Mouse (Mus musculus) forebrain, embryonic 15.5 days (tissue): Measurements from ENCODE around the gene Clstn2. TPM values are rescaled to one million over a fixed set of nuclear protein-coding genes. Genes with fewer than 3 reads are reported as not detected.
A peak's percentile ranks its signal among the peaks of the same experiment; 100 is the strongest.

Experiments used
- ATAC-seq: fragments of 200-750 bp; cut with Nextera tagmentation; replicated peaks from 2 replicates; pipeline ENCODE4 v1.8.0; 2017; ENCODE audit warnings: mild to moderate bottlenecking, moderate TSS enrichment, moderate library complexity
- H3K27ac ChIP-seq: fragments of 300-500 bp; sonication (generic); replicated peaks from 2 replicates; pipeline ENCODE4 v1.5.1; 2015; ENCODE audit warnings: mild to moderate bottlenecking, inconsistent platforms
- H3K27me3 ChIP-seq: fragments of 300-500 bp; sonication (generic); 2 replicates; pipeline ENCODE4 v1.6.1; 2015; ENCODE audit warnings: inconsistent platforms
- H3K36me3 ChIP-seq: fragments of 300-500 bp; sonication (generic); 2 replicates; pipeline ENCODE4 v1.6.1; 2015; ENCODE audit warnings: mild to moderate bottlenecking, inconsistent platforms
- H3K4me1 ChIP-seq: fragments of 300-500 bp; sonication (generic); 2 replicates; pipeline ENCODE4 v1.6.1; 2015; ENCODE audit warnings: inconsistent platforms
- H3K4me2 ChIP-seq: fragments of 300-500 bp; sonication (generic); replicated peaks from 2 replicates; pipeline ENCODE4 v1.6.1; 2015; ENCODE audit warnings: mild to moderate bottlenecking, inconsistent platforms
- H3K4me3 ChIP-seq: fragments of 300-500 bp; sonication (generic); 2 replicates; pipeline ENCODE4 v1.5.1; 2015; ENCODE audit warnings: mild to moderate bottlenecking, inconsistent platforms
- H3K9ac ChIP-seq: fragments of 300-500 bp; sonication (generic); replicated peaks from 2 replicates; pipeline ENCODE4 v1.6.1; 2015; ENCODE audit warnings: mild to moderate bottlenecking, inconsistent platforms
- H3K9me3 ChIP-seq: fragments of 300-500 bp; sonication (generic); 2 replicates; pipeline ENCODE4 v1.6.1; 2016; ENCODE audit warnings: inconsistent platforms
- WGBS: fragments of 180-500 bp; shearing (Covaris S2); methylation state at CpG from one replicate; pipeline ENCODE4 v1.1.7; 2015; ENCODE audit warnings: mixed read lengths; 5-methylcytosine and 5-hydroxymethylcytosine counted together
- polyA plus RNA-seq: library from polyadenylated mRNA; unstranded; fragments of >200 nt; fragmentation: Nextera tagmentation; extraction: Ambion mirVana; gene quantifications from 2 replicates; pipeline ENCODE4 v1.2.1, GENCODE M21; 2015

The Clstn2 gene
- polyA plus RNA-seq, 1 experiment from 2014 or later, result 19.1 TPM

DNA sequence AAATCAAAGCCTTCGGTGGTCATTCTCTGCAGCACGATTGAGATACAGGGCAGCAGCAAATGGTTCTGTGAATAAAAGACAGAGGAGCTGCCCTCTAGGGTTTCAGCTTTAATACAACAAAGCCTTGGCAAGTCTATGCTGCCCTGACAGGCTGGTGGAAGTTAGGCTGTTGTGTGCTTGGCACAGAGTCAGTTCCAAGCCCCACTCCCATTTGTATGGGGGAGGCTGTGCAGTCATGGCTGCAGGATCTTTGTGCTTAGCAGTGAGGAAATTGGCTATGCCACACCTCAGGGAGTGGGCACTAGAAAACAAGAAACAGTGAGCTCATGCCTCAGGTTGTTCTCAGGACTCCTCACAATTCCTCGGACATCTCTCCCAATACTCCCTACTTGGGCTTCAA lies 384.6 kb downstream of the Clstn2 start:
- Histone ChIP-seq H3K27me3 (no peaks in the 10 kb centered on the region), H3K4me1 (no peaks in the 10 kb centered on the region), H3K4me2 (no peak overlapping the region), H3K9ac (no peak overlapping the region), H3K36me3 (no peaks in the 10 kb centered on the region), H3K27ac (no peak overlapping the region), H3K4me3 (no peak overlapping the region), H3K9me3 (no peaks in the 10 kb centered on the region)
- 59% methylated on average over 3 of the region's 3 CpGs for WGBS
- peak; percentile 57; the same call in 1 of the 2 replicates for ATAC-seq

DNA sequence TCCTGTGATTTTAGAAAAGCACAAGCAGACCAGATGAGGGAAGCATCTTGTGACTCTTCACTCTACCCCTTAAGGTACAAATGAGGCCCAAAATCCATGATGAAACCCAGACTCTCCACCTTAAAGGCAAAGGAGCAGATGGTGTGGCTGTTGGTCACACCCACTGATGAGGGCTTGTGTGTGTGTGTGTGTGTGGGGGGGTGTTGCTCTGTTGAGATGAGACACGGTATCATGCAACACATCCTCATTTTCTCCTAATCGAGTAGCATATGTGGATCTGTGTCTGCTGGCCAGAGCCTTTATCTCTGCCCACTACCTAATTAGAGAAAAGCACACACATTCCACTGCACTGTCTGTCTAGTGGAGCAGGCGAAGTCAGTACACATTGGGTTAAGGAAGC lies 387.2 kb downstream of the Clstn2 start:
- WGBS, result 78% methylated on average over 3 of the region's 3 CpGs
- no peaks in the 10 kb centered on the region for H3K9me3 ChIP-seq
- no peaks in the 10 kb centered on the region for H3K36me3 ChIP-seq
- H3K4me1 ChIP-seq, result no peaks in the 10 kb centered on the region
- no peaks in the 10 kb centered on the region for H3K27me3 ChIP-seq
- no peak overlapping the region for H3K27ac ChIP-seq
- H3K9ac ChIP-seq, result no peak overlapping the region
- ATAC-seq, result no peak
- H3K4me3 ChIP-seq, result no peak overlapping the region
- no peak overlapping the region for H3K4me2 ChIP-seq

DNA sequence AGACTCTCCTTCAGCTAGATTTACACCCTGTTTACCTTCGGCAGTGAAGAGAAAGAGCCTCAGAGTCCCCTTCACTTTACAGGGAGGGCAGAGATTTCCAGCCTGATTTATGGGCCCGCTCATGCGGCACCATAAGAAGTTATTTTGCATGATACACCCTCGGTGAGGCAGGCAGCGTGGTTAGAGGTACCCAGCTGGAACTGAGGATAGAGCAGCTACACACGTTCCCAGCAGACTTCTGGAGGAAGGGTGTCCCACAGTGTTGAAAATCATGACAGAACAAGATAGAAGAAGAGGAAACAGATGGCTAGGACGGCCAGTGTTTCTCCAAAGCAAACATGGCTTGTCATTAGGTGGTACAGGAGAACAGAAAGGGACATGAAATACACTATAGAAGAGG lies 390.6 kb downstream of the Clstn2 start:
- no peaks in the 10 kb centered on the region for H3K36me3 ChIP-seq

DNA sequence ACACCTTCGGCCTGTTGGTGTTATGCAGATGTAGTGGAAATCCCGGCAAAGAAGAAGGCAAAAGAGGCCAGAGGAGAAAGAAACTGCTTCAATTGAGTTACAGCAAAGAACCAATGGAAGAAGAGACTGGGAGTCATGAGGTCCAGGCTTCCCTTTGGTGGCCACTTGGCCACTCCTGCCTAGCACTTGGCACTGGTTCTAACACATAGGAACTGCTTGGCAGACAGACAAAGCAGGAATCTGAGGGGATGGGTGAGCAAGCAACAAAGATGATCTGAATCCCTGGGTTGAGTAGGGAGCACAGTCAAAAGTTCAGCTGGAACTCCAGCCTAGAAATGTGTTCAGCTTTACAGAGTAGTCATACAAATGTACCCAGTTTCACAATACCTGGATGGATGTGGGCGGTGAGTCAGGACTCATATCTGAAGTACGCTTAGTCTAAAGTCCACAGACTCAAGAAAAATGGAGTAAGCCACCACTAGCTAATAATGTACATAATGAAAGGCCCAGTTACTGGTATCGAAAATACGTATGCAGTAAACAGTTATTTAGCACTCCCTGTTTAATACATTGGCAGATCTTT lies 392.9 kb downstream of the Clstn2 start:
- Histone ChIP-seq H3K4me3 (no peak overlapping the region), H3K4me2 (no peak overlapping the region), H3K4me1 (no peaks in the 10 kb centered on the region; the same call in 1 of the 2 replicates), H3K27me3 (no peaks in the 10 kb centered on the region), H3K9ac (no peak overlapping the region), H3K36me3 (no peaks in the 10 kb centered on the region), H3K27ac (peak overlapping the region; percentile 51; the same call in 1 of the 2 replicates), H3K9me3 (no peaks in the 10 kb centered on the region)
- WGBS, result 91% methylated on average over 6 of the region's 6 CpGs
- ATAC-seq, result no peak

More for the DNA sequence above, 390.6 kb downstream of the Clstn2 start:
- no peaks in the 10 kb centered on the region for H3K9me3 ChIP-seq
- H3K4me2 ChIP-seq, result no peak overlapping the region
- ATAC-seq, result no peak
- whole genome bisulfite sequencing, result 87% methylated on average over 7 of the region's 7 CpGs
- no peak overlapping the region for H3K27ac ChIP-seq
- H3K4me1 ChIP-seq, result no peaks in the 10 kb centered on the region; the same call in 1 of the 2 replicates
- no peak overlapping the region for H3K4me3 ChIP-seq
- no peak overlapping the region for H3K9ac ChIP-seq
- no peaks in the 10 kb centered on the region for H3K27me3 ChIP-seq

DNA sequence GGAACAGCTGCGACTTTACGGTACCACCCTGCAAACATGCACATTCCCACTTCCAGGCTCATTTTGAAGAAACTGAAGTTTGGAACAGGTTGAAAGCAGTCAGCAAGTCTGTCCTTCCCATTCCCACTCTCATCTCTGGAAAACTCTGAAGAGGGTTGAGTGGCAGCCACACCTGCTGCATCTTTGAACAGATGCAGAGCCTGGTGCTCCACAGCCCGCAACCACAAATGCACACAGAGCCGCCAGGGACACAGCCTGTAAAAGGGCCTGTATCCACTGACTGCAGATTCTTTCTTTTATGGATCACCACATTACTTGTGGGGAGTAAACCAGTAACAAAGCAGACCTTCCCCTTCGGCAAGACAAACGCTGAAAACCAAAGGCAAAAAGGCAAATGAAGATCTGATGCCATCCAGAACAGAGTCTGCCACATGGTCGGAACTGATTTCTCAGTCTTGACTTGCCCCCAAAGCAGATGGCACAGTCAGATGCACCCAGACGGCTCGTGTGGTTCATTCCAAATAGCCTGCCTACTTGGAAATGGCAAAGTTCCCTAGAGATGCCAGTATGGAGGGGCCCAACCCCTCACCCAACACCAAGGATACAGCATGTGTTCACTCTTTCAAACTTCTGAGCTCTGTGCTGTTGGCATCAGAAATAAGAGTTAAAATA lies 394.2 kb downstream of the Clstn2 start:
- ATAC-seq, result peak; percentile 92

DNA sequence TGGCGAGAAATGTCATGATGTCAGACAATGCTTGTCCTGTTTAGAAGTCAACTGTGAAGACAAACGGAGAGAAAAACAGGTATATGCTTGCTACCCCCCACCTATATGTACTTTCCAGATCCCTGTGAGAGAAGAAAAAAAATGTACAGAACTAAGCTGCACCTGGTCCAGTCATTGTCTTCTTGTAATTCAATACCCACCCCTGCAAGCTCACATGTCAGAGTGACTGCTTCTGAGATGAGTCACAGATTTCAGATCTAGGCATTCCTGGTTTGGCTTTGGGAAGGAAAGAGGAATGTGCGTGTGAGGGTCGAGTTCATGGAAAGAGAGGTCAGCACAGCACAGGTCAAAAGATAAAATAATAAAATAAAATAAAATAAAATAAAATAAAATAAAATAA lies 397.6 kb downstream of the Clstn2 start:
- Histone ChIP-seq H3K4me2 (no peak overlapping the region), H3K27ac (no peak overlapping the region), H3K36me3 (no peaks in the 10 kb centered on the region), H3K27me3 (no peaks in the 10 kb centered on the region), H3K9ac (no peak overlapping the region), H3K9me3 (no peaks in the 10 kb centered on the region), H3K4me3 (no peak overlapping the region), H3K4me1 (no peaks in the 10 kb centered on the region; the same call in 1 of the 2 replicates)
- ATAC-seq, result no peak
- 84% methylated on average over 4 of the region's 4 CpGs for WGBS

More for the DNA sequence above, 394.2 kb downstream of the Clstn2 start:
- Histone ChIP-seq H3K4me2 (no peak overlapping the region), H3K27ac (peak overlapping the region; percentile 70), H3K4me1 (no peaks in the 10 kb centered on the region; the same call in 1 of the 2 replicates), H3K9me3 (no peaks in the 10 kb centered on the region), H3K36me3 (no peaks in the 10 kb centered on the region), H3K9ac (no peak overlapping the region), H3K27me3 (no peaks in the 10 kb centered on the region), H3K4me3 (no peak overlapping the region)
- 68% methylated on average over 9 of the region's 9 CpGs for WGBS

DNA sequence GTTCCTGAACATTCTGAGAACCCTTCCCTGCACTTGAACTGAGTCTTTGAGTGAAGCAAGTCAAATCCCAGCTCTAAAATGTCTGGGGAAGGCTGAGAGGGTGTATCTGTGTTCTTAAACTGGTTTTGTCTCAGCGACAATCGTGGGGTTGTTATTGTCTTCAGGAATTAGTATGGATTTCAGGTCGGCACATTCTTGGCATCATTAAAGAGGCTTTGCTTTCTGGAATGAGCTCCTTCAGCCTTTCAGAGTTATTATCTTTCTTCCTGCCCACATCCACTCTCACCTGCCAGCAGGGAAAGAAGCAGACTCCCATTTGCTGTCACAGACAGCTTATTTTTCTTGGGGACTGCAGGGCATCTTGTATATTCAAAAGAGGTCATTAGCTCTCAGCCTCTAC lies 398.1 kb downstream of the Clstn2 start:
- no peak overlapping the region for H3K4me3 ChIP-seq
- H3K4me1 ChIP-seq, result no peaks in the 10 kb centered on the region; the same call in 1 of the 2 replicates
- H3K36me3 ChIP-seq, result no peaks in the 10 kb centered on the region
- no peak overlapping the region for H3K4me2 ChIP-seq
- H3K27ac ChIP-seq, result no peak overlapping the region
- no peaks in the 10 kb centered on the region for H3K9me3 ChIP-seq
- H3K9ac ChIP-seq, result no peak overlapping the region
- H3K27me3 ChIP-seq, result no peaks in the 10 kb centered on the region
- ATAC-seq, result no peak
- 47% methylated on average over 3 of the region's 3 CpGs for WGBS

DNA sequence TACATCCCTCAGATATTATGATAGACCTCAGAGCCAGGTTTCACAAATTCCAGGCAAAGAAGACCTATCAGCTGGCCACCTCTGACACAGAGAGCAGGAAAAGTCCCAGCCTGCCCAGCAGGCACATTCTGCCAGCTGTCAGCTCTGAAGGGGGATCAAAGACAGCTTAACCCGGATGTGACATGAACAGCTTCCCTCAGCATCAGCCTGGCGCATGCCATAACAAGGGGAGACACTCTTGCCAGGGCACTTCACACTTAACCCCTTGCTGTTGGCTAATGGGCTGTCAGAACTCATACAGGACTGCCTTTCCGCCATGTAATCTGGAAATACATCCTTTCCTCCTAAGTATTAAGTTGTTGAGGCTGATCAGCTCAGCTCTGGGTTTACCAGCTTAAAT lies 403.8 kb downstream of the Clstn2 start:
- no peak for ATAC-seq
- Histone ChIP-seq H3K9ac (no peak overlapping the region), H3K9me3 (no peaks in the 10 kb centered on the region), H3K27ac (no peak overlapping the region), H3K4me1 (peaks cover 15% of the 10 kb centered on the region), H3K27me3 (no peaks in the 10 kb centered on the region), H3K4me2 (no peak overlapping the region), H3K36me3 (no peaks in the 10 kb centered on the region), H3K4me3 (no peak overlapping the region)
- WGBS, result 49% methylated on average over 3 of the region's 3 CpGs

DNA sequence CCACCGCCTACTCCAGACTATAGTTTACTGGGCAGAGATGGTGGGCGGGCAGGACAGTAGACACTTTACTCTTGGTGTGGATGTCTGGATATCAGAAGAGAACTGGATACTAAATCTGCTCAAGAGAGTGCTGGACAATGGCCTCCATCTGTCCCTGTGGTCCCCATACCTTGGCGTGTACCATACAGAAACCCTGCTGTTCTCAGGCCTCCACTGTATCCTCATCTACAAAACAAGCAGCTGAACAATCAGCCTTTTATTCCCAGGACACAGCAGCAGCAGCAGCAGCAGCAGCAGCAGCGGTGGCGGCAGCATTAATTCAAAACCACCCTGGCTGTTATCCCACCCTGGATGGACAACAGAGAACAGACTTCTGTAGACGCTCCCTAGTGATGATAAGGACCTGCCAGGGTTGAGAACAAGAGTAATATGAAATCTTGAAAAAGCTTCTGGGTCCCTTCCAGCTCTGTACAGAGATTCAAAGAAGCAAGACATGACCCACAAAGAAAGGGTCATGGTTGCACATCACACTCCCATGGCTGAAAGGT lies 404.5 kb downstream of the Clstn2 start:
- Histone ChIP-seq H3K36me3 (no peaks in the 10 kb centered on the region), H3K27me3 (no peaks in the 10 kb centered on the region), H3K9me3 (no peaks in the 10 kb centered on the region), H3K27ac (peak overlapping the region; percentile 54; the same call in 1 of the 2 replicates), H3K4me1 (peaks cover 15% of the 10 kb centered on the region), H3K9ac (no peak overlapping the region), H3K4me3 (no peak overlapping the region), H3K4me2 (no peak overlapping the region)
- ATAC-seq, result 0 out of 2 replicates have a peak, but pooled peaks have one; percentile 16
- 41% methylated on average over 6 of the region's 6 CpGs for WGBS

DNA sequence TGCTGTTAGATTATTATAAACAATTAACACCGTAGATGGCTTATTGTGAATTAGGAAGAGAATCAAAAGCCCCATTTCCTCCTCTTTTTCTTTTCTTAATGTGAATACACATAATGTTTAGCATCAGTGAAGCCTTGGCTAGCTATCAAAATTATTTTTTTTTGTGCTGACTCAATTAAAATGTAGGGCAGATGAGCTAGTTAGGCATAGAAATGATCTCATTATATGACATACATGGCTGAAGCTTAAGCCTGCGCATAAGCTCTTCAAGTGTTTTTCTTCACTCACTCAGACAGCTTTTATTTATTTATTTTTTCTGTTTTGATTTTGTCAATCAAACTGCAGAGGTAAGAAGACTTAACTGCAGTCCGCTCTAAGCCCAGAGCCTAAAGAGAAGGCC lies 405.1 kb downstream of the Clstn2 start:
- no peak overlapping the region for H3K4me2 ChIP-seq

DNA sequence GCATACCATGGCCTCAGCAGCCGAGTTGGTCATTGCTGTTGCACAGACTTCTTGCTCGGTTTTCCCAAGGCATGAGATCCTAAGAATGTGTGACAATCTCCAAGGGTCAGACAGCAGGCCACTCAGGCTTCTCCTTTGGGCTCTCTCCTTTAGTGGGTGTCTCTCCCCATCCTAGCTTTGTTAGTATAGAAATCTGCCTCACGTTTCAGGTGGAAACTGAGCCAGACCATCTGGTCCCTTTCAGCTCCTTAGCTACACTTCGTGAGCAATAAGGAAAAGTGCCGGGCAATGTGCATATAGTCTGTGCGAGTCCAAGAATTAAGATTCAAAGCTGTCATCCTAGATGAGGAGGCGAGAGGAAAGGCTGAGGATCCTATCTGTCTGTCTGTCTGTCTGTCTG lies 422.4 kb downstream of the Clstn2 start:
- 67% methylated on average over 7 of the region's 7 CpGs for WGBS
- H3K36me3 ChIP-seq, result no peaks in the 10 kb centered on the region

More for the DNA sequence above, 405.1 kb downstream of the Clstn2 start:
- Histone ChIP-seq H3K4me3 (no peak overlapping the region), H3K4me1 (peaks cover 15% of the 10 kb centered on the region), H3K36me3 (no peaks in the 10 kb centered on the region), H3K27me3 (no peaks in the 10 kb centered on the region), H3K9ac (no peak overlapping the region), H3K9me3 (no peaks in the 10 kb centered on the region), H3K27ac (peak overlapping the region; percentile 70)
- ATAC-seq, result peak; percentile 78; the same call in 1 of the 2 replicates
- 51% methylated on average over 3 of the region's 3 CpGs for WGBS

DNA sequence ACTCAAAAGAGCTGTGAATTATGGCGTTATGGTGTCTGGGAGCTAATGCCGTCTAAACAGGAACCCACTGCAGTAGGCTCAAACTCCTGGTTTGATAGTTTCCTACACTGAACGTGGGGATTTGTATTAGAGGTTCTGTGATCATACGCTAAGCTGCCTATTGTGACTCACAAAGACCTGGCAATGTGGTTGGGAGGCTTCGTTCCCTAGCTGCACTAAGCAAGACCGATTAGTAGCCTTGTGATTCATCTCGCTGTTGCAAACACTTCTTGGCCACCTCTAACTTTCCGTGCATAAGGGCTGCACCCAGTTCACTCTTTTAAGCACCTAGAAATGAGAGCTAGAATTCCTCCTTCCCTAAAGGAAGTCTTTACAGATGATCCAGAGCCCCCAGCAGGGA lies 429.3 kb downstream of the Clstn2 start:
- Histone ChIP-seq H3K36me3 (no peaks in the 10 kb centered on the region), H3K27ac (no peak overlapping the region), H3K9ac (no peak overlapping the region), H3K27me3 (no peaks in the 10 kb centered on the region), H3K9me3 (no peaks in the 10 kb centered on the region), H3K4me2 (no peak overlapping the region), H3K4me1 (peaks cover 13% of the 10 kb centered on the region; the same call in 1 of the 2 replicates), H3K4me3 (no peak overlapping the region)
- 49% methylated on average over 8 of the region's 8 CpGs for WGBS
- no peak for ATAC-seq

More for the DNA sequence above, 422.4 kb downstream of the Clstn2 start:
- H3K4me1 ChIP-seq, result peaks cover 7% of the 10 kb centered on the region; the same call in 1 of the 2 replicates
- H3K27ac ChIP-seq, result peak overlapping the region; percentile 72
- ATAC-seq, result no peak
- H3K4me2 ChIP-seq, result no peak overlapping the region
- no peaks in the 10 kb centered on the region for H3K9me3 ChIP-seq
- H3K4me3 ChIP-seq, result no peak overlapping the region
- no peaks in the 10 kb centered on the region for H3K27me3 ChIP-seq
- H3K9ac ChIP-seq, result no peak overlapping the region
